Mouse (Mus musculus) left cerebral cortex, adult 8-10 months (tissue): Measurements from ENCODE around the gene Nle1. TPM values are rescaled to one million over a fixed set of nuclear protein-coding genes. Genes with fewer than 3 reads are reported as not detected.

Experiments
- total RNA-seq, 4 experiments: library from RNA; stranded (reverse); gene quantifications; 2 replicates each; pipeline ENCODE4 v1.2.4; 2022

Gene Nle1
- total RNA-seq, 4 experiments from 2014 or later = 28.0 to 40.9 (median 34.6) TPM

Other genes starting within 250 kb of the Nle1 start
- gene Cct6b, start 144.1 kb downstream of the Nle1 start, total RNA-seq = under 1 TPM; 0.37 to 0.74 (median 0.52) TPM
- 10 to 100 TPM; 14.5 to 15.7 (median 14.8) TPM for gene Zfp830, start 144.1 kb downstream of the Nle1 start, total RNA-seq
- gene Lig3, start 127.3 kb downstream of the Nle1 start, total RNA-seq = 10 to 100 TPM; 18.0 to 21.9 (median 20.9) TPM
- 10 to 100 TPM; 13.8 to 14.4 (median 14.3) TPM for gene Rffl, start 37.2 kb downstream of the Nle1 start, total RNA-seq
- 10 to 100 TPM; 17.8 to 20.8 (median 20.4) TPM for gene Rad51d, start 17.8 kb downstream of the Nle1 start, total RNA-seq
- gene Fndc8, start 16.3 kb downstream of the Nle1 start, total RNA-seq = not detected
- gene Unc45b, start 2.1 kb upstream of the Nle1 start, total RNA-seq = 1 to 10 TPM in 3 of 4 experiments, under 1 TPM in 1; 0.75 to 3.4 (median 1.8) TPM
- gene Slfn5, start 42.9 kb upstream of the Nle1 start, total RNA-seq = 1 to 10 TPM; 3.0 to 5.3 (median 3.4) TPM
- under 1 TPM; 0.37 to 0.91 (median 0.62) TPM for gene Slfn9, start 83.4 kb upstream of the Nle1 start, total RNA-seq
- 1 to 10 TPM in 2 of 4 experiments, under 1 TPM in 2; 0.74 to 2.0 (median 1.1) TPM for gene Slfn8, start 112.4 kb upstream of the Nle1 start, total RNA-seq
- gene Slfn2, start 156.7 kb upstream of the Nle1 start, total RNA-seq = 1 to 10 TPM; 1.1 to 1.7 (median 1.3) TPM
- not detected for gene Slfn1, start 208.4 kb upstream of the Nle1 start, total RNA-seq